Mouse (Mus musculus) kidney, embryonic 15.5 days (tissue): ENCODE data around the gene Sp1. TPM values are rescaled to one million over a fixed set of nuclear protein-coding genes. Genes with fewer than 3 reads are reported as not detected.

ENCODE experiments used
- ATAC-seq: fragments of 200-750 bp; cut with Nextera tagmentation; replicated peaks from 2 replicates; pipeline ENCODE4 v1.8.0; 2017; ENCODE audit warnings: moderate TSS enrichment; ENCODE audit not compliant: low FRiP score
- H3K27ac ChIP-seq: fragments of 300-500 bp; sonication (generic); 2 replicates; pipeline ENCODE4 v1.5.1; 2015; ENCODE audit warnings: mild to moderate bottlenecking, inconsistent platforms
- H3K27me3 ChIP-seq: fragments of 300-500 bp; sonication (generic); 2 replicates; pipeline ENCODE4 v1.6.1; 2015; ENCODE audit warnings: inconsistent platforms
- H3K36me3 ChIP-seq: fragments of 300-500 bp; sonication (generic); 2 replicates; pipeline ENCODE4 v1.6.1; 2015; ENCODE audit warnings: inconsistent platforms
- H3K4me1 ChIP-seq: fragments of 300-500 bp; sonication (generic); 2 replicates; pipeline ENCODE4 v1.6.1; 2015; ENCODE audit warnings: inconsistent platforms
- H3K4me2 ChIP-seq: fragments of 300-500 bp; sonication (generic); 2 replicates; pipeline ENCODE4 v1.6.1; 2015; ENCODE audit warnings: moderate library complexity, mild to moderate bottlenecking, inconsistent platforms
- H3K4me3 ChIP-seq: fragments of 300-500 bp; sonication (generic); replicated peaks from 2 replicates; pipeline ENCODE4 v1.5.1; 2015; ENCODE audit warnings: mild to moderate bottlenecking, inconsistent platforms
- H3K9ac ChIP-seq: fragments of 300-500 bp; sonication (generic); 2 replicates; pipeline ENCODE4 v1.6.1; 2015; ENCODE audit warnings: mild to moderate bottlenecking, inconsistent platforms
- H3K9me3 ChIP-seq: fragments of 300-500 bp; sonication (generic); replicated peaks from 2 replicates; pipeline ENCODE4 v1.6.1; 2016; ENCODE audit warnings: inconsistent platforms
- WGBS: fragments of 180-500 bp; shearing (Covaris S2); methylation state at CpG from one replicate; pipeline ENCODE4 v1.1.7; 2015; ENCODE audit warnings: mixed read lengths; 5-methylcytosine and 5-hydroxymethylcytosine counted together
- polyA plus RNA-seq: library from polyadenylated mRNA; unstranded; fragments of >200 nt; fragmentation: Nextera tagmentation; extraction: Ambion mirVana; gene quantifications from 2 replicates; pipeline ENCODE4 v1.2.1, GENCODE M21; 2015

The Sp1 gene
- polyA plus RNA-seq, 1 experiment from 2014 or later: 10.8 TPM

DNA sequence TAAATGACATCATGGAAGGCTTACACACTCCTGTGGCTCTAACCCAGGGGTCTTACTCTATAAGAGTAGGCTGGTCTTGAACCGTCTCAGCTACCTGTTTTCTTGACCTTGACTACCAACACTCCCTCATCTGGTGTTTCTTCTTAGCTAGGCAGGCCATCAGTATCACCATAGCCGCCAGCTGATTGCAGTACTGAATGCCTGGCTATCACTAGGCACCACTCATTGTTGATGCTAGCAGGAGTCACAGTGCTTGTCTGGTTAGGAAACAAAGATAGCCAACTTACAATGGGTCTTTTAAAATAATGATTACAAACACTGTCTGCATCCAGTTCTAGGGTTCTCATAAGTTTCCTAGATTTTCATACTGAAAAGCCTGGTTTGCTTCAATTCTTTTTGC, 4.7 kb upstream of the Sp1 start:
- ATAC-seq: no peak
- Histone ChIP-seq H3K36me3 (no peaks in the 10 kb centered on the region), H3K4me1 (peaks cover 26% of the 10 kb centered on the region), H3K4me3 (no peak overlapping the region), H3K9me3 (no peaks in the 10 kb centered on the region), H3K27me3 (no peaks in the 10 kb centered on the region), H3K27ac (no peak overlapping the region), H3K9ac (no peak overlapping the region), H3K4me2 (no peak overlapping the region)
- 82% methylated on average over 2 of the region's 2 CpGs for WGBS

DNA sequence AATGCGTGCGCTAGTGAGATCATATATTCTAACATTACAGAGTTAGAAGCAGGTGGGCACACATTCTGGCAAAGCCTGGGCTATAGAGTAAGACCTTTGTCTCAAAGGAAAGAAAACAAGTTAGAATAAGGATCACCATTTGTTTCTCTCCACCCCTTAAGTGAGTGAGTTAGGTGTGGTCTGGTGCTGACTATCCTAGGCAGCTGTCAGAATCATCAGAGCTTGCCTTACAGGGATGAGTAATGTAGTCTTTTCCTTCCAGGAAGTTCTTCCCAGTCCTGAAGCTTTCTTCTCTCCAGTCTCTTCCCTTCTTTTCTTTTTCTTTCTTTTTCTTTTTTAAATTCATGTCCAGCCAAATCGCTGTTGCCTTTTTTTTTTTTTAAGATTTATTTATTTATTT, 3.7 kb upstream of the Sp1 start:
- H3K4me1 ChIP-seq: peaks cover 29% of the 10 kb centered on the region
- H3K27ac ChIP-seq: no peak overlapping the region
- H3K27me3 ChIP-seq: no peaks in the 10 kb centered on the region
- H3K36me3 ChIP-seq: no peaks in the 10 kb centered on the region
- 96% methylated on average over 3 of the region's 3 CpGs for WGBS
- no peak overlapping the region for H3K4me3 ChIP-seq
- no peak for ATAC-seq
- H3K9me3 ChIP-seq: no peaks in the 10 kb centered on the region
- no peak overlapping the region for H3K9ac ChIP-seq
- H3K4me2 ChIP-seq: no peak overlapping the region

DNA sequence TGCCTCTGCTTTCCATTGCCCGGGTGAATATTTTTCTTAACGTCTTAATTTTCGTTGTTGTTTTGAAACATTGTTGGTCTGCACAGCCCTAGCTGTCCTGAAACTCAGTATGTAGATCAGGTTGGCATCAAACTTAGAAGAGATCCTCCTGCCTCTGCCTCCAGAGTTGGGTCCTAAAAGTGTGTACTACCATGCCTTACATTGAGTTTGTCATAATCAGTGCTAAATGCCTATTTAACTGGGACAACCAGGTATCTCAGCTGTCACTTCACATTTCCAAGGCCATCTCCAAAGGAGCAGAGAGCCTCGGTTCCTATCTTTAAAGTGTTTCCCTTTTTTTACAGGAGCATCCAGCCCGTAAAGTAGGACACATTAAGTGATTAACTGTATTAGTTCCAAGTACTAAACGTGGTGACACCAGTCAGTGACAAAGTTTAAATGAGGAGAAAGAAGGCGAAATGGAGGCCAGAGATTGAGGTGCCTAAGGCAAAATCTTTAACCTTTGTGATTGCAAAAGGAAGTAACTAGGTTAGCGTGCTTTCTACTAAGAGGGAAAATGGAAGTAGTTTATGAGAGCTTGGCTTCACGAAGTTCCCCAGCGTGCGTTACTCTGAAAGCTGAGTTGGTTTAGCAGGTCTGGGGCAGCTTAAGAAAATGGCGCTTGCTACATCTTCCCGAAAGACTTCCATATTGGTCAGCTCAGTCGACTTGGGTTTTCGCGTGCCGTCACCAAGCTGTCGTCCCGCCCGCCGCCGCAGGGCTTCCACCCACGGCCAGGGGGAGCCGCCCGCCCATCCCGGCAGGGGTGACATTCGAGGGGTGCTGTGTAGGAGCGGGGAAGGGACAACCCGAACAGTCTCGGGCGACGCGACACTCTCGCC, 1.1 kb upstream of the Sp1 start:
- peak overlapping the region; percentile 75 for H3K9ac ChIP-seq
- peak overlapping the region; percentile 68 for H3K4me3 ChIP-seq
- H3K27me3 ChIP-seq: no peaks in the 10 kb centered on the region
- H3K4me2 ChIP-seq: peak overlapping the region; percentile 67
- no peak for ATAC-seq
- H3K9me3 ChIP-seq: no peaks in the 10 kb centered on the region
- H3K4me1 ChIP-seq: peaks cover 35% of the 10 kb centered on the region
- 14% methylated on average over 34 of the region's 34 CpGs for WGBS
- peaks cover 23% of the 10 kb centered on the region for H3K36me3 ChIP-seq
- H3K27ac ChIP-seq: peak overlapping the region; percentile 100

DNA sequence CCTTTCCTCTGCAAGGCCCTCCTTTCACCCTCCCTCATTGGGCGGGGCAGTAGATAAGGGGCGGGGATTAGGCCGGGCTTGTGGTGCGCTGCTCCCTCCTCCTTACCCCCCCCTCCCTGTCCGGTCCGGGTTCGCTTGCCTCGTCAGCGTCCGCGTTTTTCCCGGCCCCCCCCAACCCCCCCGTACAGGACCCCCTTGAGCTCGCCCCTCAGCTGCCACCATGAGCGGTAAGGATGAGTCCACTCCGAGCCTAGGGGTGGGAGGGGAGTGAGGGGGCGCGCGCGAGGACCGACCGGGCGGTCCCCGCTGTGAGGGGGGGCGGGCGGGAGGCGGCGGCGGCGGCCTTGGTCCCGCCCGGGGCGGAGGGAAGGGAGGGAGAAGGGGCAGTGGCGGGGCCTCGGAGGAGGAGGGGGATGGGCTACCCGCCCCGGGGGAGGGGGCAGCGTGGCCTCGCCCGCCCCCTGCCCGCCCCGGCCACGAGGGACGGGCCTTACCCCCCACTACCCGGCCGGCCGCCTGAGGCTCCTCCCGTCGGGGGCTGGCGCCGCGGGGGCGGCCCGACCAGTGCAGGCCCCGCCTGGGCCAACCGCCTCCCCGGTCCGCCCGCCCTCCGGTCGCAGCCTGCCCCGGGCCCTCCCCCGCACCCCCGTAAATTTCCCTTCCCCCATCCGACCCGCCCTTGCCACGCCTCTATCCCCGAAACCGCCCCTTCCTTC, 411 bp downstream of the Sp1 start:
- Histone ChIP-seq H3K9me3 (no peaks in the 10 kb centered on the region), H3K36me3 (peaks cover 37% of the 10 kb centered on the region), H3K4me1 (peaks cover 35% of the 10 kb centered on the region), H3K9ac (peak overlapping the region; percentile 90), H3K4me3 (peak overlapping the region; percentile 68), H3K27me3 (no peaks in the 10 kb centered on the region), H3K27ac (peak overlapping the region; percentile 100), H3K4me2 (peak overlapping the region; percentile 43)
- WGBS: 1% methylated on average over 41 of the region's 69 CpGs
- ATAC-seq: peak; percentile 44

DNA sequence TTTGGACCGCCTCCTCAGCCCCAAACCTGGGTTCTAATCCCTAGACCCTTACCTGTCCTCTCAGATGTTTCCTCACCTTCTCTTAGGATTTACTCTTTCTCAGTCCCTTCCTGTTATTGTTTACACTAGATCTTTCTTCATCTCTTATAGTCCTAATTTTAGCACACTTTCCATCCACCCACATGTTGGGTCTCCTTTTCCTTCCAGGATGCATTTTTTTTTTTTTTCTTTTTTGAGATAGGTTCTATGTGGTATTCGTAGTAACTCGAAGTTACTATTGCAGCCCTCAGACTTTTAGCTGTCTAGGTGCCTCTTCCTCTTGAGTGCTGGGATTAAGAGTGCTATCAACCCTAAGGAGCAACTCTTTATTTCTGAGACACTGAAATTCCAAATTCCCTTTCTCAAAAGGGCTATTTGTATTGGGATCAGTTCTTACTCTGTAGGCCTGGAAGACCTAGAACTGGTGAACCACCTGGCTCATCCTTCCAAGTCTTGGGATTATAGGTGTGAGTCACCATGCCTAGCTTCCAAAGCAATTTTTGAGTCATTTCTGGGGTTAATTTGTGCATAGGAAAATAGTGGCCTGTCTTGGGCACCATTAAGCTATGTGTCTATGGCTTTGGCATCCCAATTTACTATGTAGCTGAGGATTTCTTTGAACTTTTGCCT, 1.1 kb downstream of the Sp1 start:
- no peaks in the 10 kb centered on the region for H3K9me3 ChIP-seq
- H3K27me3 ChIP-seq: no peaks in the 10 kb centered on the region
- peaks cover 44% of the 10 kb centered on the region for H3K36me3 ChIP-seq
- H3K4me2 ChIP-seq: peak overlapping the region; percentile 43
- peaks cover 42% of the 10 kb centered on the region for H3K4me1 ChIP-seq
- peak overlapping the region; percentile 68 for H3K4me3 ChIP-seq
- ATAC-seq: no peak
- peak overlapping the region; percentile 90 for H3K9ac ChIP-seq
- H3K27ac ChIP-seq: peak overlapping the region; percentile 100
- WGBS: 18% methylated on average over 3 of the region's 3 CpGs

DNA sequence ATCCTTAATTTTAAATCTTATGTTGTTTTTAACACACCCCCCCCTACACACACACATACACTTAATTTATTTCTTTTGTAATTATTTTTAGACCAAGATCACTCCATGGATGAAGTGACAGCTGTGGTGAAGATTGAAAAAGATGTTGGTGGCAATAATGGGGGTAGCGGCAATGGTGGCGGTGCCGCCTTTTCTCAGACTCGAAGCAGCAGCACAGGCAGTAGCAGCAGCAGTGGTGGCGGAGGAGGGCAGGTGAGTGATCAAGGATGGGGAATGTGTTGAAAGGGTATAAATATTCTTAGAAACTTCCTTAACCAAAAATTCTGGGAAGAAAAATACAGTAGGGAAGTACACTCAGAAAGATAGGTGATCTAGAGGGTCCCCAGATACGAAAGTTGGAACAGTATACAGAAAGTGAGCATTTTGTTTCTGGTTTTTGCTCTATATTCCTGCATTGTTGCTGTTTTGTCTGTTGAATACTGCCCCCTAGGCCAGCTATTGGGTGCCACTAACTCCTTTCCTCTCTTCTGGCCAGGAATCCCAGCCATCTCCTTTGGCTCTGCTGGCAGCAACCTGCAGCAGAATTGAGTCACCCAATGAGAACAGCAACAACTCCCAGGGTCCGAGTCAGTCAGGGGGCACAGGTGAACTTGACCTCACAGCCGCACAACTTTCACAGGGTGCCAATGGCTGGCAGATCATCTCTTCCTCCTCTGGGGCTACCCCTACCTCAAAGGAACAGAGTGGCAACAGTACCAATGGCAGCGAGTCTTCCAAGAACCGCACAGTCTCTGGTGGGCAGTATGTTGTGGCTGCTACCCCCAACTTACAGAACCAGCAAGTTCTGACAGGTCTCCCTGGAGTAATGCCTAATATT, 2.0 kb downstream of the Sp1 start:
- Histone ChIP-seq H3K4me3 (no peak overlapping the region), H3K36me3 (peaks cover 53% of the 10 kb centered on the region), H3K4me2 (0 out of 2 replicates have a peak overlapping the region, but pooled peaks have one; percentile 3), H3K4me1 (peaks cover 44% of the 10 kb centered on the region), H3K27me3 (no peaks in the 10 kb centered on the region), H3K27ac (no peak overlapping the region), H3K9ac (no peak overlapping the region), H3K9me3 (no peaks in the 10 kb centered on the region)
- WGBS: 95% methylated on average over 10 of the region's 10 CpGs
- ATAC-seq: no peak

DNA sequence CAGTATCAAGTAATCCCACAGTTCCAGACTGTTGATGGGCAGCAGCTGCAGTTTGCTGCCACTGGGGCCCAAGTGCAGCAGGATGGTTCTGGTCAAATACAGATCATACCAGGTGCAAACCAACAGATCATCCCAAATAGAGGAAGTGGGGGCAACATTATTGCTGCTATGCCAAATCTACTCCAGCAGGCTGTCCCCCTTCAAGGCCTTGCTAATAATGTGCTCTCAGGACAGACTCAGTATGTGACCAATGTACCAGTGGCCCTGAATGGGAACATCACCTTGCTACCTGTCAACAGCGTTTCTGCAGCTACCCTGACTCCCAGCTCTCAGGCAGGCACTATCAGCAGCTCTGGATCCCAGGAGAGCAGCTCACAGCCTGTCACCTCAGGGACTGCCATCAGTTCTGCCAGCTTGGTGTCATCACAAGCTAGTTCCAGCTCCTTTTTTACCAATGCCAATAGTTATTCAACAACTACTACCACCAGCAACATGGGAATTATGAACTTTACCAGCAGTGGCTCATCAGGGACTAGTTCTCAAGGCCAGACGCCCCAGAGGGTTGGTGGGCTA, 2.7 kb downstream of the Sp1 start:
- Histone ChIP-seq H3K36me3 (peaks cover 59% of the 10 kb centered on the region), H3K4me3 (no peak overlapping the region), H3K9me3 (no peaks in the 10 kb centered on the region), H3K4me1 (peaks cover 44% of the 10 kb centered on the region), H3K9ac (no peak overlapping the region), H3K27me3 (no peaks in the 10 kb centered on the region), H3K4me2 (0 out of 2 replicates have a peak overlapping the region, but pooled peaks have one; percentile 3), H3K27ac (no peak overlapping the region)
- no peak for ATAC-seq
- 81% methylated on average over 2 of the region's 2 CpGs for WGBS

DNA sequence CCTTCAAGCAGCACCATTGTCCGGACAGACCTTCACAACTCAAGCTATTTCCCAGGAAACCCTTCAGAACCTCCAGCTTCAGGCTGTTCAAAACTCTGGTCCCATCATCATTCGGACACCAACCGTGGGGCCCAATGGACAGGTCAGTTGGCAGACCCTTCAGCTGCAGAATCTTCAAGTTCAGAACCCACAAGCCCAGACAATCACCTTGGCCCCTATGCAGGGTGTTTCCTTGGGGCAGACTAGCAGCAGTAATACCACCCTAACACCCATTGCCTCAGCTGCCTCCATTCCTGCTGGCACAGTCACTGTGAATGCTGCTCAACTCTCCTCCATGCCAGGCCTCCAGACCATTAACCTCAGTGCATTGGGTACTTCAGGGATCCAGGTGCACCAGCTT, 3.3 kb downstream of the Sp1 start:
- no peak overlapping the region for H3K4me3 ChIP-seq
- peaks cover 65% of the 10 kb centered on the region for H3K36me3 ChIP-seq
- peak overlapping the region; percentile 7; the same call in 1 of the 2 replicates for H3K4me2 ChIP-seq
- WGBS: 97% methylated on average over 3 of the region's 3 CpGs
- H3K9me3 ChIP-seq: no peaks in the 10 kb centered on the region
- no peak overlapping the region for H3K27ac ChIP-seq
- H3K9ac ChIP-seq: no peak overlapping the region
- H3K27me3 ChIP-seq: no peaks in the 10 kb centered on the region
- ATAC-seq: no peak
- H3K4me1 ChIP-seq: peaks cover 44% of the 10 kb centered on the region

DNA sequence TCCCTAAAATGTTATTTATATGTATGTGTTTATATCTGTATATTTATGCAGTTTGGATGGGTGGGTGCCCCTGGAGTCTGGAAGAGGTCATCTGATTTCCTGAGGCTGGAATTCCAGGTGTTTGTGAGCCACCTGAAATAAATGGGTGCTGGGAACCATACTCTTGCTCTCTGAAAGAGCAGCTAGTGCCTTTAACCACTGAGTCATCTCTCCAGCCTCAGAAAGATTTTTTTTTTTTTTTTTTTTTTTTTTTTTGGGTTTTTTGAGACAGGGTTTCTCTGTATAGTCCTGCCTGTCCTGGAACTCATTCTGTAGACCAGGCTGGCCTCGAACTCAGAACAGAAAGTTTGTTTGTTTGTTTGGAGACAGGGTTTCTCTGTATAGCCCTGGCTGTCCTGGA, 5.1 kb downstream of the Sp1 start:
- H3K27ac ChIP-seq: no peak overlapping the region
- WGBS: 94% methylated on average over 1 of the region's 1 CpGs
- peaks cover 82% of the 10 kb centered on the region for H3K36me3 ChIP-seq
- H3K4me3 ChIP-seq: peak overlapping the region; percentile 5; the same call in 1 of the 2 replicates
- H3K9ac ChIP-seq: no peak overlapping the region
- no peaks in the 10 kb centered on the region for H3K27me3 ChIP-seq
- ATAC-seq: no peak
- peak overlapping the region; percentile 34; the same call in 1 of the 2 replicates for H3K4me2 ChIP-seq
- no peaks in the 10 kb centered on the region for H3K9me3 ChIP-seq
- peaks cover 44% of the 10 kb centered on the region for H3K4me1 ChIP-seq

DNA sequence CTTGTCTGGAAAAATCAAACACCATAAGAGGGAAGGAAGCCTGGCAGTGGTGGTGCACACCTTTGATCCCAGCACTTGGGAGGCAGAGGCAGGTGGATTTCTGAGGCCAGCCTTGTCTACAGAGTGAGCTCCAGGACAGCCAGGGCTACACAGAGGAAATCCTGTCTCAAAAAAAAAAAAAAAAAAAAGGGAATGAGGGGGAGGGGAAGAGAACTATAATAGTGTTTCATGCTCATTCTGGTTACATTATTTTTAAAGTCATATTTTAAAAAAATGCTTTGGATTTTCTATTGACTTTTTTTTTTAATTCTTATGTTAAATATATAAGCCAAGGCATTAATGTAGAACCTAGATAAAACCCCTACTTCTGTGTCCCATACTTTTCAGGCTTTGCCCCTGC, 7.7 kb downstream of the Sp1 start:
- Histone ChIP-seq H3K4me3 (no peak overlapping the region), H3K9ac (no peak overlapping the region), H3K27ac (no peak overlapping the region), H3K36me3 (peaks cover 89% of the 10 kb centered on the region), H3K4me2 (no peak overlapping the region), H3K4me1 (peaks cover 29% of the 10 kb centered on the region), H3K27me3 (no peaks in the 10 kb centered on the region), H3K9me3 (no peaks in the 10 kb centered on the region)
- ATAC-seq: no peak

DNA sequence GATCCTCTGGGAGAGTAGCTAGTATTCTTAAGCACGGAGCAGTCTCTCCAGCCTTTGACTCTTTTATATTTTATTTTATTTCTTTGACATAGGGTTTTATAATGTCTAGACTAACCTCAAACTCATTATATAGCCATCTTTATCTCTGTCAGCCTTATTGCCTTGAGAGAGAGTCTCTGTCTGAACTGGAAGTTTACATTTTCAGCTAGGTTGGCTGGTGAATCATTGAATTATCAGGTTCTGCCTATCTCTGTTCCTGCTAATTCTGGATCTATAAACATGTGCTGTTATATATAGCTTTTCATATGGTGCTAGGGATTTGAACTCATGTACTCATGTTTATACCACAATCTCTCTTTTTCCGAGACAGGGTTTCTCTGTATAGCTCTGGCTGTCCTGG, 11.6 kb downstream of the Sp1 start:
- ATAC-seq: no peak
- 92% methylated on average over 2 of the region's 2 CpGs for WGBS
- Histone ChIP-seq H3K9ac (no peak overlapping the region), H3K27ac (no peak overlapping the region), H3K4me1 (no peaks in the 10 kb centered on the region), H3K4me3 (no peak overlapping the region), H3K4me2 (no peak overlapping the region), H3K36me3 (peaks cover 71% of the 10 kb centered on the region), H3K9me3 (no peaks in the 10 kb centered on the region), H3K27me3 (no peaks in the 10 kb centered on the region)
